Mouse (Mus musculus) ovary, postnatal 14 days (tissue): ENCODE data around the gene Nicn1.
"Not testable (repeated sequence)": the region's sequence is repeated elsewhere in the genome, so short reads cannot be mapped to it uniquely, and the experiment has no call there.

ENCODE experiments used
- DNase-seq: peaks from one replicate; pipeline ENCODE4 v3.0.0; 2022; ENCODE audit warnings: low spot score

Nicn1 gene

GRCm38 (mm10) chr9:108290016-108290750, at the start of gene Nicn1:
Gene Nicn1, plus strand, starts transcription at chr9:108290429.
- DNase-seq, result peak; percentile 76

- no peak for DNase-seq
Measured at GRCm38 (mm10) chr9:108244540-108244939, 45.7 kb upstream of the Nicn1 start.

- no peak for DNase-seq
Measured at GRCm38 (mm10) chr9:108244984-108245383, 45.2 kb upstream of the Nicn1 start.

GRCm38 (mm10) chr9:108248957-108249356, 41.3 kb upstream of the Nicn1 start:
- DNase-seq, result no peak

DNA sequence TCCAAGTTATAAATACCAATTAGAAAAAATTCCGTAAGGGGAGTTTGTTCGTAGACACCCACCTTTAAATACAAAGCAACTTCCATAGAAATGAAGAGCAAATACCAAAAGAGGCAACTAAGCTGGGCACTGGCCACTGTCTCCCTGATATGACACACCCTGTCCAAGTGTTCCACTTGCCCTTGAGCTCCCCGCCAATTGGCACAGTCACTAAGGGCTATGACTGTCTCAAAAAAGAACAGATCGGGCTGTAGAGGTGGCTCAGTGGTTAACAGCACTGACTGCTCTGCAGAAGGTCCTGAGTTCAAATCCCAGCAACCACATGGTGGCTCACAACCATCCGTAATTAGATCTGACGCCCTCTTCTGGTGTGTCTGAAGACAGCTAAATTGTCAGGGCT, 38.4 kb upstream of the Nicn1 start:
- no peak for DNase-seq

- no peak for DNase-seq
Measured at GRCm38 (mm10) chr9:108252766-108253165, 37.5 kb upstream of the Nicn1 start.

DNA sequence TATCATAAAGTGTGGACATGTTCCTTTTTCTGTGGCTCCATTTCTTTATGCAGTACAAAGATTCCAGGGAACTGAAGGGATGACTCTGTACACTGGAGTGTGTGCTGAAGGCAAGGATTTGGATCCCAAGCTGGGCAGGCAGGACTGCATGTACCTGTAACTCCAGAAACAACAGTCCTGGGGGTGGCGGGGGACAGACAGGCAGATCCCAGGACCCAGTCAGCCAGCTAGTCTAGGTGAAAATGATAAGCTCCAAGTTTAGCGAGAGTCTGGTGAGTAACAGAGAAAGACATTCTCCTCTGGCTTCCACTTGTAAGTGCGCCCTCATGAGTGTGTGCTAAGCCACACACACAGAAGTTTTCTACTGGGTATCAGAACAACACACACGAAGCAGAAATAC, 29.7 kb upstream of the Nicn1 start:
- no peak for DNase-seq

DNA sequence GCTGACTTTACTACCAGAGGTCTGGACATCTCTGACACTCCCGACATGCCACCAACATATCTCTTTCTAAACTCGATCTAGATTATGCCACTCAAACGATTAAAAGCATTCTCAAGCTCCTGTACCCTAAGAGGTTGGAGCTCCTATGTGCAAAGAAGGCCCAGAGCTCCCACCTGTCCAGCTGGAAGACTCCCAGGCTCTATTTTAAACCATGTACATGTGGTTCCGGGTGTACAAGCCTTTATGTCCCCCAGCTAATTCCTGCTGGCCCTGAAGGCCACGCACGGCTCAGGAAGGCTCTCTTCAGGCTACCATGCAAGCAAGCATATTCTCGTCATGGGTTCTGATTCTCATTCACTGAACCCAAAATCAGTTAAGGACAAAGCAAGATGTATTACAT, 28.4 kb upstream of the Nicn1 start:
- no peak for DNase-seq

- DNase-seq, result no peak
Measured at GRCm38 (mm10) chr9:108262494-108263049, 27.7 kb upstream of the Nicn1 start.

GRCm38 (mm10) chr9:108263131-108263681, 27.0 kb upstream of the Nicn1 start:
- DNase-seq, result no peak

DNA sequence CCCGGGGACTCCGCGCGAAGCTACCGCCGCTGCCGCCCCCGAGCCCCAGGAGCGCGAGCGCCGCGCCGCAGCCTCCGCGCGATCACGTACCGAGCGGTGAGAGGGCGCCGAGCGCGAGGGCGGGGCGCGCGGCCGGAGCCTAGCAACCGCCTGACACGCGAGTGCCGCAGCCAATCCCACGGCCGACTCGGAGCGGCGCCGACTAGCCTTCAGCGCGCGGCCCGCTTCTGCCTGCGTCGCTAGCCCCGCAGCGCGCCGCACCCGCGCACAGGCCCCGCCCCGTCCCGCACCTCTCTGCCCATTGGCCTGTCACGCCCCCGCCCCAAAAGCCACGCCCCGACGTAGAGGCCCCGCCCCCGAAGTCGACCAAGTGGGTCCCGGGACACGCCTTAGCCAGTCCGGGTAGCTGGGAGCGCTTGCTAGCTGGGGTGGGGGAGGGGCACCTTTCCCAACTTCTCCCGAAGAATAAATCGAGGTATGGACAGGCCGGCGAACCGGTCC, 26.5 kb upstream of the Nicn1 start, which contains the start of gene Dag1:
TSS of gene Dag1 (minus strand) at position 269 of the 501 bp plus-strand sequence.
- peak; percentile 99 for DNase-seq

GRCm38 (mm10) chr9:108264191-108264921, 25.9 kb upstream of the Nicn1 start:
- DNase-seq, result peak; percentile 36

GRCm38 (mm10) chr9:108266261-108266935, 23.8 kb upstream of the Nicn1 start:
- DNase-seq, result no peak

DNA sequence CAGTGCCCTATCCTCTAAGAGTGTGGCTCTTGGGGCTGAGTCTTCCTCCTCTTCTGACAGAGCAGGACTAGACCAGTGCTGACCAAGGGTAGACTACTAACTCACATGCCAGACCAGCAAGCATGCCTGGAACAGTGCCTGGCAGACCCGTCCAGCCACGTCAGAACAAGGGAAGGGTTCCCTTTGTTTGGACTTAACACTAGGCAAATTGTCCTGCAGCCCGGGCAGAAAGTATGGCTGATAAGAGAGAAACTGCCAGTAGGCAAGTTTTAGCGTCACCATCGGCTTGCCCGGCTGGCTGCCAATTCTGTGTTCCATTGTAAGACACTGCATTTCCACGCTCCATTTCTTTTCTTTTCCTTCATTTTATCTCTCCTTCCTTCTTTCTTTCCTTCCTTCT, 22.5 kb upstream of the Nicn1 start:
- DNase-seq, result no peak

- not testable (repeated sequence) for DNase-seq
Measured at GRCm38 (mm10) chr9:108268701-108269100, 21.5 kb upstream of the Nicn1 start.

DNA sequence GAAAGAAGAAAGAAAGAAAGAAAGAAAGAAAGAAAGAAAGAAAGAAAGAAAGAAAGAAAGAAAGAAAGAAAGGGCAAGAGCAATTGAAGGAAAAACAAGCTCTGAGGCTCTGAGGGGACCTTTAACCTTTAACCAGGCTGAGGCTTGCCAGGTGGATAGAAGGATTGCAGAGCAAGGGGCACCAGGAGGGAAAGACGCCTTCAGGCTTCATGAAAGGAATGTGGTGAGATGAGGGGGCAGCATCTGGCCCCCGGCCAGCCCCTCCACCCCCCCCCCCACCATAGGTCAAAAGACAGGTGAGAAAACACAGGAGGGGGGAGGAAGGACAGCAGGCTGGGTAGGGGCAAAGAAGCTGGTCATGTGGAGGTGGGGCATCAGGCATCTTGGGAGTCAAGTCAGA, 18.3 kb upstream of the Nicn1 start:
- DNase-seq, result no peak

DNA sequence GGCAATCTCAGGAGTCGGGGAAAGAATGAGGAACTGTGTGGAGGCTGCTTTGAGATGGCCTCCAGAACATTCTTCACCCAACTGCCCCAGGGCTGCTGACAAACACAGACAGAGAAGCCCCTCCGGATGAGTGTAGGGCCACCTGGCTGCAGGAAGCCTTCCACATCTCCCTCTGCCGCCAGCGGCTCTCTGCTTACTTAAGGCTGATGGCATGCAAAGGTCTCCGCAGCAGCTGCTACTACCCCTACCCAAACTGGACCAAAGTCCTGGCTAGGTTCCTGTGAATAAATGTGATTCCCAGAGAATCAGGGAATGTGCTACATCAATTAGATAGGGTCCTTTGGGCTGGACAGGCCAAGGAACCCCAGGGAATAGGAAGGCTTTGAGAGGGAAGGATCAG, 17.5 kb upstream of the Nicn1 start:
- DNase-seq, result no peak

DNA sequence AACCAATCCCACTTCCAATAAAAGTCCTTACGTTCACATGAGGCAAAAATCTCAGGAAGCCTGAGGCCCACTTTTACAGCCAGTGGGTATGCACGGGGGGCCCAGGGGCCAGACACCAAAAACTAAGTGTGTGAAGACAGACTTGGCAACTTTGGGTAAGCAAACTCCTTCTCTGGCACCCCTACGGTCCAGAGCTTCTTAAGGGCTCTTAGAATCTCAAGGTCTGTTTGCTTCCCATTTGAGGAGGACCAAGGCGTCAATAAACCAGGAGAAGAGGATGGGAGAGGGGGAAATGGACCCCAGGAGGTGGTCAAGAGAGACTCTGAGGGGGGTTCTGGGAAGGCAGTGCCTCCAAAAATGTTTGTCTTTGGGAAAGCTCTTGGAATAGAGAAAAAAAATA, 16.7 kb upstream of the Nicn1 start:
- DNase-seq, result no peak

- no peak for DNase-seq
Measured at GRCm38 (mm10) chr9:108274476-108275330, 15.5 kb upstream of the Nicn1 start.

DNA sequence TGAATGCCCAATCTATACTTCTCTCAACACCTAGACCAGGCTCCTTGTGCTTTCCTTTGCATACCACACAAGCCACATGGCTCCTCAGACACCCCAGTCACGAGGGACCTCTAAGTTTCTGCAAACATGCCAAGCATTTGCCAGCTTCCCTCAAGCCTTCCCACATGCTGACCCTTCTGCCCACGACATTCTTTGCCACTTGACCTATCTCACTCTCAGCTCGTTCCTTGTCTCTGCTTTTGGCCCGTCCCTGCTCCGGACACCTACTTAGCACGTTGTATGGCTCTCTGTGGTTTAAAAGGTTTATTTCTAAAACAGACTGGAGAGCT, 14.9 kb upstream of the Nicn1 start:
- DNase-seq, result no peak
